Mouse (Mus musculus) megakaryocyte, adult 5-6 weeks (primary cell): ENCODE results near the gene E130308A19Rik. TPM values are rescaled to one million over a fixed set of nuclear protein-coding genes. Genes with fewer than 3 reads are reported as not detected.

ENCODE experiments used
- ATAC-seq: 2 replicates; pipeline ENCODE4 v1.8.0; 2016; ENCODE audit warnings: mild to moderate bottlenecking, inconsistent platforms; ENCODE audit not compliant: poor library complexity, severe bottlenecking
- total RNA-seq, 2 experiments: library from RNA; stranded (forward) in 1 of 2; stranded (reverse) in 1 of 2; fragments of 153-499, 151-499 nt in 1 of 2; fragments of 221-1000, 200-1000 nt in 1 of 2; gene quantifications; 2 replicates each; pipeline versions ENCODE4 v1.2.3 to v1.2.4; 2015 to 2017

The E130308A19Rik gene
- total RNA-seq, 2 experiments from 2014 or later = 1.9 to 3.6 TPM

DNA sequence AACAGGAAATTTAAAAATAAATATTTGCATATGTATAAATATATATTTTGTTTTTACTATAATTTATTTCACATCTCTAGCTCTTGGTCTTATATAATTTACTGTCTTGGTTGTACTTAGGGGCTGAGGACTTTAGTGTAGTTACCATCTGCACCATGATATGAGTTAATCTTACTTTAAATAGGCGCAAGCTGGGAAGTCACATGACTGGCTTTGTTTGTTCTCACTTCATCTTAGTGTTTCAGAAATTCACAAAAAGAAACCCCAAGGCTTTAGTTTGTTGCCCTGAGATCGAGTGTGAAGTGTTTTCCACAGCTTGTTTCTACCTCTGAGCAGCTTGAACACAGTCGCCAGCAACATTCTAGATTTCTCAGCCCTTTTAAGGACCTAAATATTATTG, 49.7 kb downstream of the E130308A19Rik start:
- no peak for ATAC-seq

DNA sequence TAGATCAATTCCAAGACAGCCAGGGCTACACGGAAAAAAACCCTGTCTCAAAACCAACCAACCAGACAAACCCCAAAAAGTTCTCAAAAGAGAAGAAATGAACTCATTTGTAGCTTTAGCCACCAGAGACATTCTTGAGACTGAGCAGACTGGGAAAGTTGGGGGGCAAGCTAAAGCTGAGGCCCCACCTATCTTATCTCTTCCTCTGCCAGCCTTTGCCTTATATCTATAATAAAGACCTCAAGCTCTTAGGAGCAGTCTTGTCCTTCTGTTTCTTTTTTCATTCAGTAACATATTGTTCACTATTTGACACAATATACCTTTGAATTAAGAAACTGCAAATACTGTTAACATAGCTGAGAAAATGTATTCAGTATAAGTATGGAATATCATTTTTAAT, 55.4 kb downstream of the E130308A19Rik start:
- ATAC-seq = no peak

DNA sequence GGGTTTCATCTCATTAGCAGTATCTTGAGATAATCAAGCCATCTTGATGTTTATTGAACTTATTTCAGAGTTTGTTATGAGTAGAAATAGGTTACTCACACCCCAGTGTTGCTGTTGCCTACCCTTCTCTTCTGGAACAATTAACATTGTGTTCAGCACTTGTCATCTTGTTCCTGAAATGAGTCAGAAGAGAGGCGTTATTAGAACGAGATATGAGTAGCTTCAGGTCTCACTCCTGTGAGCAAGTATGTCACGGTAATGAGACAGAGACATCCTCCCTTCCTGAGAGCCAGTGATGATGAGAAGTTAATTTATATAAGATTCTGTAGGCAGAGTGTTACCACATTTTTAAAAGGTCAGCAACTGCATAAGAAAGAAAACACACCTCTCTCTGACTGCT, 56.5 kb downstream of the E130308A19Rik start:
- ATAC-seq = no peak

GRCm38 (mm10) chr4:59682950-59683349, 56.9 kb downstream of the E130308A19Rik start:
- ATAC-seq = no peak

DNA sequence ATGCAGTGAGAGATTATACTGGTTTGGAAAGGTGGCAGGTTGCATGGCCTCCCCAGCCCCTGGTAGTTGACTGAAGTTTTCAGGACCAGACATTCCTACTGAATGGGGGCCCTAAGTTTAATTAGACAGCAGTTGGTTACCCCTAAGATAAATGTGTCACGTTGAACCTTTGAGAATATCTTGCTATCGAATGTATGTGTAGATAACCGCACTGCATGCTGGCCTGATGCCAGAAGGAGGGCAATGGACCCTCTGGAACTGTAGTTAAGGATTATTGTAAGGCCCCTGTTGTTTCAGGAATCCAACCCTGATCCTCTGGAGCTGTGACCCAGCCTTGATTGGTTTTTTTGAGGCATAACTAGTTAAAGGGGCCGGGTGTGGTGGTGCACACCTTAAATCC, 58.3 kb downstream of the E130308A19Rik start:
- ATAC-seq = no peak

GRCm38 (mm10) chr4:59686716-59687115, 60.7 kb downstream of the E130308A19Rik start:
- no peak for ATAC-seq

- no peak for ATAC-seq
Observed at GRCm38 (mm10) chr4:59689055-59689454, 63.0 kb downstream of the E130308A19Rik start.

- ATAC-seq = no peak
Observed at GRCm38 (mm10) chr4:59690145-59690544, 64.1 kb downstream of the E130308A19Rik start.

DNA sequence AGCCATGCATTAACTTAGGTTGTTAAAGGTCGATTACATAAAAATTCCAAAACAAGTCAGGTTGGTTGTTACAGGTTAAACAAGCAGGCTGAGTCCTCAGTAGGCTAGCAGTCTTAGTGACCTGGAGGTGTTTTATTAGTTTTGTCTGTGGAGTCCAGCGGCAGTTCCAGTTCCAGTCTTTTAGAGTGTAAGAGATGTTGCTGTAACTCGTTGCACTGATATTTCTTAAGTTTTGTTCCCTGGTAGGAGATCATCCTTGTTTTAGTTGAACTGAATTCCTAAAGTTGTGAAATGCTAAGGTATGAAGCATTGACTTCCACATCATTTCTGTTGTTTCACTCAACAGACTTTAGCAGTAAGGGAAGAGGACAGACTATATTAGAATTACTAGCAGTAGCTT, 70.8 kb downstream of the E130308A19Rik start:
- no peak for ATAC-seq

GRCm38 (mm10) chr4:59697869-59698268, 71.9 kb downstream of the E130308A19Rik start:
- ATAC-seq = no peak

DNA sequence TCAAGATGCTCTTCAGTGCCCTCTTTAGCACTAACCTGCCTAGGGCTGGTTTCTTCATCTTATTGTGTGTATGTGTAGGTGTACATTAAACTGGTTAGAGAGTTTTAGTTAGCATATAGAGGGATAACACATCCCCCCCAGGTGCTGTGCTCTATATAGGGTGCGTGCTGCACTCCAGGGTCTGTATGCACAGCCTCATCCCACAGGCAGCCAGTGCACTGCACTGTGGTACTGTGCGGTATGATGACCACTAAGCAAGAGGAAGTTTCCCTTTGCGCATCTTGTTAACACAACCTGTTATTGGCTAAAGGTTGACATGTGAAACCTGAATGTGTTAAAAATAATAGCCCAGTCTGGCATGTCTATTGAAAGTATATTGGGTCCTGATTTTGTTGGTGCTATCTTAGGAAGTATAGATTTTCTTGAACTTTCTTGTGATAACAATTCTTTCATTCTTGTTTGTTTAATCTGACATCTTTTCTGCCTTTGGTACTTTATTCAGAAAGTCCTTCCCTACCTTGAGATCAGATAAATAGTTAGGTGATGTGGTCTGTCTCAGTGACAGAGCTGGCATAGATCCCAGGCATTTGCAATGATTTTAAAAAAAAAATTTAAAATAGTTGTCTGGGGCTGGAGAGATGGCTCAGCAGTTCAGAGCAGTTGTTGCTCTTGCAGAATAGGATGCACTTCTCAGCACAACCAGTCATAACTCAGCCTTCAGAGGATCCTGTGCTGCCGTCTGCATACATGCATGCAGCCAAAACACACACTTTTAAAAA, 73.2 kb downstream of the E130308A19Rik start:
- ATAC-seq = no peak

GRCm38 (mm10) chr4:59709321-59709720, 83.3 kb downstream of the E130308A19Rik start:
- ATAC-seq = no peak

GRCm38 (mm10) chr4:59710736-59711389, 84.9 kb downstream of the E130308A19Rik start:
- no peak for ATAC-seq

DNA sequence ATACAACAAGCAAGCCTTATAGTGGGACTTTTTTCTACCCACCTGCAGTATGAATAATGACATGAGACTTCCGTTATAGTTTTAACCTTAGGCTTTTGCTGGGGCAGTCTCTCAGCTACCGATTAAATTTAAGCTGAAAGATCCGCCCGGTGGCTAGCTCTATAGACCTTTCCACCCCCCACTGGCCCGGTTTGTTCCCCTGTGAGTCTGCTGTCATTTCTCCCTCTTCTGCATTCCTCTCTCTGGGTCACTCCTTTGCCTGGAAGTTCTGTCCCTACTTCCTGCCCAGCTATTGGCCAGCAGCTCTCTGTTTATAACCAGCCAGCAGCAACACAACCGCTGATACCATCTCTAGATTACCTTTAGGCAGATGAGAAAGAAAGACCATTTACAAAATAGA, 86.4 kb downstream of the E130308A19Rik start:
- no peak for ATAC-seq

DNA sequence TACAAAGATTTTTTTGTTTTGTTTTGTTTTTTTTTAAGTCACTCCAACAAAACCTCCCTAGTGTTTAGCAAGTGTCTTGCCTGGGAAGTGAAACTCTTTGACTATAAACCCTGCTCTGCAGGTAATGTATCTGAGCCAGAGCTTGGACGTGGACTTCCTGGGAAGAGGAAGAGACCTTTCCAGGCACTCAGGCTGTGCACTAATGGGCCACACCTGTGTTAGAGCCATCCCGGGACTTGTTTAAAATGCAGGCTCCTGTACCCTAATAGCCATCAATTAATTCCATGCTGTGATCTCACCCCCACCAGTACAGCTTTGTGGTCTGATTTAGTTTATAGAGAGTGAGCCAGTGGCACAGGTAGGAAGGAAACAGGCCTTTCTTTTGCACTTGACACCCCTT, 86.9 kb downstream of the E130308A19Rik start:
- ATAC-seq = no peak

DNA sequence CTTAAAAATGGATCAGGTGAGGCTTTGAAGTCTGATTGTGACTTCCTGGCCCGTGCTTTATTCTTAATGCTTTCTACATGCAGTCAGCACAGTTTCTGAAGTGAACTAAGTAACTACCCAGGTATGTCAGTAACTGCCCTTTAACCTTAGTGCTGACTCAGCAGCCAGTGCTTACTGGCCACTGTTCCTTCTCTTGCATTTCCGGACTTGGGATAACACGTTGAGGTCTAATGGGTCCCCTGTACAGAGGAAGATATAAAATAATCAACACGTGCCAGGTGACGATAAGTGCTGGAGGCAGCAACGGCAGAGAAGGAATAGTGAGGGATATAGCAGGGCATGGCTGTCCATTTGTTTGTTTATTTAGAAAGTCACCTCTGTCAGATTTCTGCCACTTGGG, 88.5 kb downstream of the E130308A19Rik start:
- ATAC-seq = no peak

- ATAC-seq = no peak
Observed at GRCm38 (mm10) chr4:59714926-59715325, 88.9 kb downstream of the E130308A19Rik start.

DNA sequence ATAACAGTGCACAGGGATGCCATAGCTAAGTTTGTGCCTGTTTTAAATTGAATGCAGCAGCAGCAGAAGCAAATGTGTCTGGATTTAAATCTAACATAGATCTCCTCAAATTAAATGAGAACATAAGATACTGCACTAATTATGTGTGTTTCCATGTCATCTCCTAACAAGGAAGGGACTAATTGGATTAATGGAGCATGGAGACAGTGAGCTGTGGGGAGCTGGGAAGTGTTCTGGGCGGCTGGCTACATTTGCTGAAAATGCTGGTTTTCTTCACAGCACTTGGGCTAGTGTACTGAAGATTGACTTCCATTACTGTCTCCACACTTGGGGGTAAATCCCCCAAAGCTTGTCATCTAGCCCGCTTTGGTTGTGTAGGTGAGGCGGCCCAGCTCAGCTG, 89.5 kb downstream of the E130308A19Rik start:
- ATAC-seq = no peak

DNA sequence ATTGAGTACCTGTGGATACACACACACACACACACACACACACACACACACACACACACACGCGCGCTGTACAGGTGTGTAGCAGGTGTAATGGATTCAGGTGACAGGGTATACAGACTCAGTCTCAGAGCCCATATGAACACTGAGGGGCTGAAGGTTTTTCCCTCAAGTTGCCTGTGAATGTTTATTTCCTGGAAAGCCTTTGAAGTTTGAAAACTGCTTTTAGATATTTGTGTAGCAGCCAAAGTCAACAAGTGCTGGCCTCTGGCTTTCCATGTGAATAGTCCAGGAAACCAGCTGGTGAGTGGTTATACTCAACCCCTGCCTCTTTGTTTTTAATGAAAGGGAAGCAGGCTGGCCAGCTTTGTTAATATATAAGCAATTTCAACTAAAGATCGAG, 91.3 kb downstream of the E130308A19Rik start:
- no peak for ATAC-seq

GRCm38 (mm10) chr4:59718542-59718941, 92.5 kb downstream of the E130308A19Rik start:
- ATAC-seq = peak; percentile 43

- ATAC-seq = no peak
Observed at GRCm38 (mm10) chr4:59719481-59720355, 93.7 kb downstream of the E130308A19Rik start.
